Mouse (Mus musculus): Measurements from ENCODE around the gene Syne4.

- TF ChIP-seq GATA1 (IDR thresholded peaks at IDR 0.05; ENCODE audit: low read length) (no peak), TAL1 (IDR thresholded peaks at IDR 0.05; ENCODE audit: low read length) (no peak)
Measured at GRCm38 (mm10) chr7:30333436-30333835, 18.8 kb downstream of the Syne4 start.
